Mouse (Mus musculus) frontal cortex, postnatal 36 days (tissue): ENCODE data around the gene Nop2.

Experiments used
- DNase-seq, 2 experiments: peaks; one replicate each; pipeline ENCODE4 v3.0.0; 2022; ENCODE audit warnings: low spot score in 2 of 2

The Nop2 gene

DNA sequence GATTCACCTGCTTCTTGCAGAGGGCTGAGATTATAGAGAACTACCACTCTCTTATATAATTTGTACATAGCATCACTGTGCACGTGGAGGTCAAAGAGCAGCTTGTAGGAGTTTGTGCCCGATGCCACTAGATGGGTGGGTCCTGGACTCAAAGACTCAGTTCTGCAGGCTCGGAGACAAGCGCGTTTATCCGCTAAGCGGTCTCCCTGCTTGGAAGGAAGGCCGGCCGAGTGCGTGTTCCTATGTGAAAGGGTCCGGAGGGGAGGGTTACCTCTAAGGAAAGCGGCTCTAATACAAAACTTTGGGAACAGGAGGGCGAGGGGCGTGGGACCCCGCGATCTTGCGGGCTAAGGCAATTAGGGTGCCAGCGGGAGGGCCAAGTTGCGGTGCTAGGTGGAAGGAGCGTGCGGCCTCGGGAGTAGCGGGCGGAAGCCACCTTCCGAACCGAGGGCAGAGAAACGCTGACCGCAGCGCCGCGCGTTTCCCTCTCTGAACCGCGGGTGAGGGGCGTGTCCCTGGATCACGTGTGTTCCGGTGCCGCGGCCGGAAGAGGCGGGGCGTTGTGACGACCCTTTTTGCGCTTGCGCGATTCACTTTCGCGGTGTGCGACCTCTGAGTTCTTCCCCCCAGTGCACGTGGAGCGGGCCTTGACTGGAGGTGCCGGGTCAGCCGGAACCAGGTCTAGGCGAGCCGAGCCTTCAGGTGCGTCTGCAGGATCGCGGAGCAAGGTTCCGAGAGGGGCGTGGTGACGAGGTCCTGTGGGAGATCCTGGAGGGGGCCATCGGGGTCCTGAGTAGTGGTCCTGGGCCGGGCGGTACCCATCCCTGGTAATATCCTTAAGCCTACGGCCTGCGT, at the start of gene Nop2:
Gene Nop2 (plus strand): TSS at position 608 of the 855 bp plus-strand sequence.
- peak; percentile 80 to 83 for DNase-seq

DNA sequence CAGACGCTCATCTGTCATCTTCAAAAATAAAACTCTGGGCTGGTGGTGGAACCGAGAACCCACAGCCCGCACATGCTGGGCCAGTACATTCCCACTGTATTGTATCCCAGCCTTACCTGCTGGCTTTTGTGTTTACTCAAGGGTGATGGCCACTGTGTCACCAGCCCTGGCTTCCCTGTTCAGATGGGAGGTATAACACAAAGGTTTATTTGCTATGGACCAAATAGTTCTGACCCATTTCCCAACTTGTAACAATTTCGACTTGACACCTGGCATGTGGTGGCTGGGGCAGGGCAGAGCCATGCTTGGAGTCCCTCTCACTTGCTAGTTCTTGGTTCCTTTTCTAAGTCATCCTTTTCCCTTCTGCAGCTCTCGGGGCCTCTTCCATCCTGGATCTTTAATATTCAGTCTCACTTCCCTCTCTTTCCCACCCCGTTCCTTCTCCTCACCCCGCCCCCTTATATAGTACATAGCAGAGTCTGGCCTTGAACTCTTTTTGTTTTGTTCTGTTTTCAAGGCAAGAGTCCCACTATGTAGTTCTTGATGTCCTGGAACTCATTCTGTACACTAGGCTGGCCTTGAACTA, 48.8 kb upstream of the Nop2 start:
- no peak for DNase-seq

DNA sequence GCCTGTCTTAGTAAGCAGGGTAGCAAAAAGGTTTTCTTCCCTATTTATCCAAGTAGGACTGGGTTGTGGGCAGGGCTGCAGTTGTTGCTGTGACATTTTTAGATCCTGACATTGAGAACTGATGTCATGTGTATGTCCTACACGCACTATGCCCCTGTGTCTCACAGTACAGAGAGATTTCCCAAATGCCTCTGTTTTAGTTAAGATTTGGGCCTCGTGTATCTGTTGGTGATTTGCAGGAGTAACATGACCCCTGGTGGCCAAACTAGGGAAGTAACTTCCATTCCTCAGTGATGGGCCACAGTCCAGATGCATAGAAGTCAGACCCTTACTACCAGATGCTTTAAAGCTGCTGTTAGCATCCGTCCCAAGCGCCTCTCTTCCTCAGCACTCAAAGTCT, 47.3 kb upstream of the Nop2 start:
- peak; percentile 57 to 77 for DNase-seq

DNA sequence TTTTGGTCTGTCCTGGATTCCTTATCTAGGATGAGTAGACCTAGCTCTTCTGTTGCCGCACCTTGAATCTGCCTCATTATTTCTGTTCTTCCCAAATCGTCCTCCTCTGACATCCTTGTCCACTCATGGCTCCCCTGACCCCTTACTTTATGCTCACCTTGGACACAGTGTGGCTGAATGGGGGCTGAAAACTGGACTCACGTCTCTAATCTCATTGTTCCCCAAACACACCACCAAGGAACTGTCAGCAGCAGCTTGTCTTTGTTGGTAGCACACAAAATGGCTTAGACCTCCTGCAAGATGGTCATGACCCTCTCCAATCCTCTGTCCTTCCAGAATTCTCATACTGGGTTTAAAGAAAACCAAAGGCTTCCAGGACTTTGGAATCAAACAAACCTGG, 43.8 kb upstream of the Nop2 start:
- no peak for DNase-seq

DNA sequence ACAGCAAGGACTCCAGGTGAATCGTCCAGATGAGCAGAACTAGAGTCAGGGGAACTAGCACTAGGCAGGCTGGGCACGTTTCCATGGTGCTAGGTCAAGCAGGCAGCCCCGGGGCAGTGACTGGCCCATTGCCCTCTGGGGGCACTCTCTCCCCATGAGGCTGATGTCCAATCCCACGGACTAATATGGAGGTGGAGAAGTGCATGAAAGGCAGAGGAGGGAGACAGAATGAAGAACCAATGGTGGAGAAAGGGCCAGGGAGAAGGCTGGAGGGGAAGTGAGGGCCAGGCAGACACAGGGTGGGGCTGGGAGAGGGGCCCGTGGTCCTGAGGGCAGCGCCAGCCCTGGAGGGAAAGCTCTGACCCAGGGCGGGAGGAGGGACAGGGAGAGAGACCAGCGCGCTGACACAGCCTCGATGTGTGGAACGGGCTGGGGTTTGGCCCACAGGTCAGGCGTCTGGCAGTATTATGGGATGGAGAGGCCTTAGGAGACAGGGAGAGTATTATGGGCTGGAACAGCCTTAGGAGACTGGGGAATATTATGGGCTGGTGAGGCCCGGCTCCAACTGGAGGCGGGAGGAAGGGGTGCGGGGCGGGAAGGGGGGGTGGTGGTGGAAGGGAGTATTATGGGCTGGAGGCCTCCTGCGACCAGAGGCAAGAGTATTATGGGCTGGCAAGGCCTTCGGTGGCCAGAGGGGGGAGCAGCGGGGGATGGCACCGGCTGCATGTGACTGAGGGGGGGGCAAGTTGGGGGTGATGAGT, 43.0 kb upstream of the Nop2 start:
- peak; percentile 51 to 69 for DNase-seq

DNA sequence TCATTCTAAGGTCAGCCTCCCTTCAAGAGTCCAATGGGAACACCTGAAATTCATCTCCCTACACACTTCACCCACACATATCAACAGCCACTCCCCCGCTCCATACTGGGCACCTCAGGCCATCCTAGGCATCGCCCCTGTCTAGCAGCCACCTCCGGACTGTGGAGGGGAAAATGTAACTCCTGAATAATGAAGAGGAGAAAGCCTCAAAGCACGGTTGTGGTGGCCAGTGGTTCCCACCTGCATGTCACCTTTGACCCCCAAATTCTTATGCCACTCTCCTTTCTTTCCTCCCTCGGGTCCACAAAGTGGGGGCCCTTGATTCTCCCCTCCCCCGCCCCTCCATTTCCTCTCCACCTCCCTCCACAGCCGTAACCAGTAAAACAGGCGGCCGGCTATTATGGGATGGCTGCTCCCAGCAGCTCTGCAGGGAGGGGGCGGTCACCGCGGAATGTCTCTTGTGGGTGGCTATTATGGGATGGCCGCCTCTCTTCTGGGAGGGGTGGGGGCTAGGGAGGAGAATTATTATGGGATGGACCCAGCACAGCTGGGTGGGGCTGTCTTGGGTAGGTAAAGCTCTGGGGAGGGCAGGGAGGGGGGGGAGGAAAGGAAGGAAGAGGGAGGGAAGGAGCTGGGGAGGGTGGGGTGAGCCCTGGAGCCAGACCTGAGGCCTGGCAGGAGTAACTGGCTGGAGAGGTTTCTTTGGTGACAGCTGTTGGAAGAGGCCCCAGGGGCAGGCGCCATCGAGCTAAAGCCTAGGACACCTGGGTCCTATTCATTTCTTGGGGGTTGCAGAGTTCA, 42.0 kb upstream of the Nop2 start:
- DNase-seq, result peak; percentile 74 to 87

DNA sequence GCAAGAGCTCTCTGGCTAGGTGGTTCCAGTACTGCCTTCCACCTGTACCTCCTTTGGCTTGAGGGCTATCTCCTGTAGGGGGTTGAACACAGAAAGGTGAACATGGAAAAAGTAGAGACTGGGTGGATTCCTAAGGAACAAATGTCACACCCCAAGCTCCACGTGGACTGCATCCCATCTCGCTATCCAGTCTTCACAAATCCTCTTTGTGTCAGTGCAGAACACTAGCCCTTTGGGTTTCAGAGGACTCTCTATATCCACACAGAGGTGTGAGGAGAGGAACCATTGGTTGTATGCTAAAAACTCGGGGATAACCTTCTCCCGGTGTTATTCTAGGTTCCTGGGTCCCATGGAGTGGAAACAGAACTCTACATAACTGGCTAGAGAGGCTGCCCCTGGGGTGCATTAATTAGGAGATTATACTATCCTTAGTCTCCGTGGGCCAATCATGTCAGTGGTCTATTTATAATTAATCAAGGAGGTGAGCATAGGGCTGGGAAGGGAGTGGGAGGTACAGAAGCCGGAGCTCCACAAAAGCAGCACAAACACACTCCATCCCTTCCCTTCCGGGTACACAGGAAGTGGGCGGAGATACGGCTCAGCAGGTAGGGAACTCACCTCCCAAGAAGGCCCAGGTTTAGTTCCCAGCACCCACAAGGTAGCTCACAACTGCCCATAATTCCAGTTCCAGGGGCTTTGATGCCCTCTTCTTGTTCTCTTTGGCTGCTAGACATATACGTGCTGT, 41.2 kb upstream of the Nop2 start:
- no peak for DNase-seq

DNA sequence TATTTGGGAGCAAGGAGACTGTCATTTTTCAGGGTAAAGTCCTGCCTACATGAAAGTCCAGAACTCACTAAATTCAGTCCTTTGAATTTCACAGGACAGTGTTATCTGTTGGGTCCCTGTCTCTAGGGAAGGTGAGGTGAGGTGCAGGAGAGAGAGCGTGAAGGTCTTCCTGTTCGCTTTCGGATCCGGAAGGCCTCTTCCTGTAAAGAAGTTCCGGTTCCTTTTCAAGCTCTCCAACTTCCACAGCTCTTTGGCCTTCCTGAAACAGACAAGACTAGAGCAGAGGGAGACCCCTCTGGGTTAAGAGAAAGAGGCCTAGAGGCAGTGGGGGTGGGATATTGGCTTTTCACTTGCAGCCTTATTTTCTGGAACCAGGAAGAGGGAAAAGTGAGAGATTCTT, 39.3 kb upstream of the Nop2 start:
- no peak for DNase-seq

DNA sequence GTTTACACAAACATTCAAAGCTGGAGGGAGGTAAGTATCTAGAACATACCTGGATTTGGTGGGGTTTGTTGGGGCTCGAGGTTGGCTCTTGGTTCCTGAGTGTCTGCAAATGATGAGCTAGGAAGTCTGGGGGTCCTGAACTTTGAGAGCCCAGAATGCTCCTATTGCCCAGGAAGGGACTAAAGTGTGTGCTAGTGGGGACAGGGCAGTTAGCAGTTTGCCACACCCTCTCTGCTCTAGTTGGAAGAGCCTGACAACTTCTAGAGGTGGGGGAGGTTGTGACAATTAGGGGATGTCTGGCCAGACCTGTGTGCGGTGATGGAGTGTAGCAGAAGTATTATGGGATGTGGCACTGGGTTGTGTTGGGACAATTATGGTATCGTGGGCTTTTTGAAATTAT, 36.9 kb upstream of the Nop2 start:
- DNase-seq, result no peak

DNA sequence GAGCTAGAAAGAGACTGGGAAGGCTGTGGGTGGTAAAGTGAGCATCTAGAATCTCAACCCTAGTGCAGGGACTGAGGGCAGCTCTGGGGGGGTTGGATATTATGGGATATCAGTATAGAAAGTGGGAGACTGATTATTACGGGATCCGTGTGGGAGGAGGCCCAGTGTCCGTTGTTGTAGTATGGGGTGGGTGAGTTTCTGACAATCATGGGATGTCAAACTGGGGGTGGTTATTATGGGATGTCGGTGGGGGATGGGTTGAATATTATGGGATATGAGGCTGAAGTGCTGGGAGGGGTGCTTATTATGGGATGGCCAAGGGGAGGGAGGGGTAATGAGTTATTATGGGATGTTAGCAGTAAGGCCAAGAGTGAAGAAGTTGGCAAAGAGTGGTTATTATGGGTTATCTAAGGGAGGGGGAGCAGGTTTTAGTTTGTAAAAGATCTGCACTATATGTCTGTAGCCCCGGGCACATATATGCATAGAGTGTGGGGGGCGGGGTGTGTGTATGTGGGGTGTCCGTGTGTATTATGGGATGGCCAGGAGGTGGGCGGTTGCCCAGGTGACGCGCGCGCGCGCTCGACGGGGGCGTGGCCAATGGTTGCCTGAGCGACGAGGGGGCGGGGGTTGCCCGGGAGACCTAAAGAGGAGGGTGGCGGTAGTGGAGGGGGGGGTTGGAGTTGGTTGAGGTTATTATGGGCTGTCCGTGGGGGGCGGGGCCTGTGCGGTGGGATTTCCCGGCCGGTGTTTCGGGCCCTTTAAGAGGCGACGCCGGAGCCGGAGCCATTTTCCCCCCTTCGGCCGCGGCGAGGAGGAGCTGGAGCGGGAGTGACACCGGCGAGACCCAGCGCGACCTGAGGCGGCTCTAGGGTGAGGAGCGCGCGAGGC, 36.1 kb upstream of the Nop2 start, which contains the start of gene Chd4:
Gene Chd4 (plus strand): TSS at position 591 of the 888 bp plus-strand sequence.
- peak; percentile 87 to 92 for DNase-seq

DNA sequence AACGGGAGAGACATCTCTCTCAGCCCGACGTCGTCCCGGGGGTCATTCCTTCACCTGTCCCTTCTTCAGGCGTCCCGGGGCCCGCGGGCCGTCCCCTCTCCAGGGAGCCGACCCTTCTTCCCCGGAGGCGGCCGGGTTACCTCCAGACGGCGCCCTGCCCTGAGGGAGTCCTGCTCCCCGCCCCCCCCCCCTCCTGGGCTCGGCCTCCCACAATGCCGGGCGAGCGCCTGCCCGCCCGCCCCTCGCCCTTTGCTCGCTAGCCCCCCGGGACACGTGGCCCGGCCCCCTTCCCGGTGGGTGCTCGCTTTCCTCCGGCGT, 35.5 kb upstream of the Nop2 start:
- DNase-seq, result peak in 1 of 2 experiments; percentile 36

DNA sequence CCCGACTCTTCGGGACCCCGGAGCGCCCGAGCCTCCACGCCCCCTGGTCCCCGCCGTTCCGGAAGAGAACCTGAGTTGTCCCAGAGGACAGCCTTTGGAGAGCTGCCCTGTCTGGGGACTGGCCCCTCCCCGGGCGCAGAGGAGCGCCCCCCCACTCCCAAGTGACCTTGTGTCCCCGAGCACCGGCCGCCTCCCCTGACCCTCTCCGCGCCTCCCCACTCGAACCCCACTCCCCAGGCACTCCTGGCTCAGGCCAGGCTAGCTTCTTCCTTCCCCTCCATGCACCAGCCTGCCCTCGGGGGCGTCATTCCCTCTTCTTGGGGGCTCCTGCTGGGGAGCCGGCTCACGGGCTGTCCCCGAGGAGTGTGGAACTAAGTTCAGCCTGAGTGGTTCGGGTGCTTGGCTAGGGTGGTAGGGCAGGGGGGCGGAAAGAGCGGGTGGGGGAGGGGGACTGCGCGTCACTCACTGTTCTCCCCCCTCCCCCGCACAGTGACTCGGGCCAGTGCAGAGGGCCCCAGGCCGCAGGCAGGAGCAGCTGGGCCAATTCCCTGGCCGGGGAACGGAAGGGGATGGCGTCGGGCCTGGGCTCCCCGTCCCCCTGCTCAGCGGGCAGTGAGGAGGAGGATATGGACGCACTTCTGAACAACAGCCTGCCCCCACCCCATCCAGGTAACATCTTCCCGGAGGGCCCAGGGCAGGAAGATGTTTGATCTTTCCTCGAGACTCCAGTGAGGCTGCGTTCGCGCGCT, 34.9 kb upstream of the Nop2 start:
- peak; percentile 23 to 28 for DNase-seq

DNA sequence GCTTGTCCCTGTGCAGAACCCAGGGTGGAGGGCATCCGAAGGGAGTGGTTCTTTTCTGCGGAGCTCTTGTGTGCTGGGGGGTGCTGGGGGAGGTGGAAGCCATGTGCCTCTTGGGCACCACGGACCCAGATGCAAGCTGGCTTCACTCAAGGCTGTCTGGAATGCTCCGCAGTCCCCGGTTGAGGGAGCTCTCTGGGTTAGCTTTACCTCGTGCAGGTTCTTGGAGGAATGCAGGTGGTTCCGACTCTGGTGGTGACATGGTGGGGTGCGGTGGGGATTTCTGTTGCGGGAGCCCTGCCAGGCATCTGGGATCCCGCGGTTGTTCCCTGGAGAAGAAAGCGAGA, 34.4 kb upstream of the Nop2 start:
- DNase-seq, result peak; percentile 43 to 47

DNA sequence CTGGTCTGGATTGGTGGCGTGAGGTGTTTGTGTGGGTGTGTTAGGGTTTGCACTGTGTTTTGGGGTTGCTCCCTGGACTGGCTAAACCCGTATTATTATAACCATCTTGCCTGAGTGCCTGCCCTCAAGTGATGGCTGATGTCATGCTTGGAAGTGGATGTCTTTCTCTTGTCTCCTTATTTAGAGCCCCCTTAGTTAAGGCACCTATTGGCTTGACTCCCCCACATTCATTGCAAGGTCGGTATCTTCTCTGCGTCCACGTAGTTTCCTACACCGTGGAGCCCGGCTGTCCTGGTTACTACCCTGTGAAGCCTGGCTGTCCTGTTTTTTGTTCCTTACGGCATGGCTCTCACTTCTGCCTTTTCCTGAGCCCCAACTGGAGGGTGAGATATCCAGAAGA, 33.8 kb upstream of the Nop2 start:
- DNase-seq, result no peak

DNA sequence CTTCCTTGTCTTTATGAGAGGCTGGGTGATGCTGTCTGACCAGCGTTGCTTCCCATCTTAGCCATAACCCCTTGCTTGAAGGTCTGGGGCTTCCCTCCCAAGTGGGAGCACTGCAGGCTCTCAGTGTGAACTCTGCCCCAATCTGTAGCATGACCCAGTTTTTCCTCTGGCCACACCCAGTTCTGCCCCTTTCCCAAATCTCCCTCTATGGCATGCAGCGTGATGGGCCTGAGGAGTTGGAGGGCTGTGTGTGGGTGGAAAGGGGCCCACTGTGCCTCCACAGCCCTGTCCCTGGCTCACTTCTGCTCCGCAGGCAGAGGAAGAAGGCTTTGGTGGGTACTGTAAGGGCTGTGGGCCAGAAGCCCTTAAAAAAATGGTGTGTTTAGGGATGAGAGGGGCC, 33.2 kb upstream of the Nop2 start:
- DNase-seq, result peak in 1 of 2 experiments; percentile 12

DNA sequence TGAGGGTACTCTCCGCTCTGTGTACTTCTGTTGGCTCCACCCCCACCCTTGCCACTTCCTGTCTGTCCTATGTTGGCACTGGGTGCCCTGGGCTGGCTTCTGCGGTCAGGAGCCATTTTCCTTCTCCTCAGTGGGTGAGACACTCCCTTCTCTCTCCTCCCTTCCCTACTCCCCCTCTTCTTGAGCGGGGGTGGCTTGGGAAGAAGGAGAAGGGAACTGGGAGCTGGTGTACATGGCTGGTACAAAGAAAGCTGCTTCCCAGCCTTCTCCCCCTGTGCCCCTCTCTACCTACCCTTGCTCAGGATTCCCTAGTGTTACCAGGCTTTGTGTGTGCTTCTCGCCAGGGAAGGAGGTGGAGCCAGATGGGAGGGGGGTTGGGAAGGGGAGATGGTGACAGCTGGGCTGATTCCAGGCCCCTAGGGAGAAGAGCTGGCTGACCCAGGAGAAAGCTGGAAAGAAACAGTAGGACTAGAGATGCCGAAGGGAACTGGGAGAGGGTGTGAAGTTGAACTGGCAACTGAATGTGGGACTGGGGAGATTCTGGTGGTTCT, 32.2 kb upstream of the Nop2 start:
- DNase-seq, result peak; percentile 25 to 31

DNA sequence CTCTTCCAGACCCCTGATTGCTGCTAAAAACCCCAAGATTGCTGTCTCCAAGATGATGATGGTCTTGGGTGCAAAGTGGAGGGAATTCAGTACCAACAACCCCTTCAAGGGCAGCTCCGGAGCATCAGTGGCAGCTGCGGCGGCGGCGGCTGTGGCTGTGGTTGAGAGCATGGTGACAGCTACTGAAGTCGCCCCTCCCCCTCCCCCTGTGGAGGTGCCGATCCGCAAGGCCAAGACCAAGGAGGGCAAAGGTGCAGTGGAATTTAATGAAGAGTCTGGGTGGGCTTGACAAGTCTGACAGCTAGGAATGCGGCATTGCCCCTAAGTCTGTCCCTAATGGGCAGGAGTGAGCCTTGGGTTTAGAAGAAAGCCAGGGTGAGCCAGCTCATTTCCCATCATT, 30.3 kb upstream of the Nop2 start:
- no peak for DNase-seq

DNA sequence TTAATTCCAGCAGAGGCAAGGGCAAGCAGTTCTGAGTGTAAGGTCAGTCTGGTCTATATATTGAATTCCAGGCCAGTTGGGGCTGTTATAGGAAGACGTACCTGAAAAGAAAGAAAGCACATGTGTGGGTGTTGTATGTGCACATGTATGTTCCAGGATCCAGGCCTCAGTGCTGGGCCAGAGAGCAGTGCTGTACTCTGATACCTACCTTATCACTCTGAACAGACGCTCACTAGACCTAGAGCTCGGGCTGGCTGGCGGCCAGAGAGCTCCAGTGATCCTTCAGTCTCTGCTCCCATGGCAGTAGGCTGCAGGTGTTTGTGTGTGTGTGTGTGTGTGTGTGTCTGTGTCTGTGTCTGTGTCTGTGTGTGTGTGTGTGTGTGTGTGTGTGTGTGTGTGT, 27.5 kb upstream of the Nop2 start:
- DNase-seq, result no peak

DNA sequence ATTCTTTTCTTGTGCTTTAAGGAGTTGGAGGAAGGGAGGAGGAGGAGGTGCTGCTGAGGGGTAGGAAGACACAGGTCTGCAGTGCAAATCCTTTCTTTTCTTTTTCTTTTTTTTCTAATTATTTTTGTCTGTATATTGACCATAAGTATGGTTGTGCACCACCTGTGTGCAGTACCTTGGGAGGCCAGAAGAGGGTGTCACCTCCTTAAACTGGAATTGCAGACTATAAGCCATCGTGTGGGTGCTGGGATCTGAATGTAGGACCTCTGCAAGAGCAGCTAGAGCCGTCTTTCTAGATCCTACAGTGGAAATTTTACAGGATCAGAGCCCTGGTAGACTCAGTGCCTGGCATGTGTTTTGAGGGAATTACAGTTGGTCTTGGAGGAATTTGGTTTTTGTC, 24.0 kb upstream of the Nop2 start:
- DNase-seq, result no peak
